Mouse (Mus musculus) A20 (cell line): ENCODE results near the gene Pla2g3.

ENCODE experiments used
- DNase-seq: peaks from one replicate; pipeline ENCODE4 v3.0.0-alpha.2; 2011; ENCODE audit warnings: low read depth, low spot score

Gene Pla2g3

GRCm38 (mm10) chr11:3494857-3495256, 6.8 kb downstream of the Pla2g3 start:
- DNase-seq: no peak

DNA sequence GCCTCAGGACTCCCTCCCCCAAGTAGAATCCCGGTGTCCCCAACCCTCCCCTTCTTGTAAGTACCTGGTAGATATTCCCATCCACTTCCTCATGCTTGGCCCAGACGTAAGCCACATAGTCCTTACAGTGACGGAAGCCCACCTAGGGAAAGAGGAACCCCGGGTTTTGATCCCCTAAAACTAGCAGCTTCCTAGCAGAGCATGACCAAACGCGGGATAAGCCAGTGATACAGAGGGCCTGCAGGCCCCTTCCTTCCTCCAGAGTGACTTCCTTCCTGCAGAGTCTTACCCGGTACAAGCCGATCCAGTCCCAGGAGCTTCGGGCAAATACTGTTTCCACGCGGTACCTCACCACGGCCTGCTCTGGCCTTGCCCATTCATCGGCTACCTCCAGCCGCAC, 7.4 kb downstream of the Pla2g3 start:
- no peak for DNase-seq

GRCm38 (mm10) chr11:3496756-3497155, 8.7 kb downstream of the Pla2g3 start:
- DNase-seq: no peak

DNA sequence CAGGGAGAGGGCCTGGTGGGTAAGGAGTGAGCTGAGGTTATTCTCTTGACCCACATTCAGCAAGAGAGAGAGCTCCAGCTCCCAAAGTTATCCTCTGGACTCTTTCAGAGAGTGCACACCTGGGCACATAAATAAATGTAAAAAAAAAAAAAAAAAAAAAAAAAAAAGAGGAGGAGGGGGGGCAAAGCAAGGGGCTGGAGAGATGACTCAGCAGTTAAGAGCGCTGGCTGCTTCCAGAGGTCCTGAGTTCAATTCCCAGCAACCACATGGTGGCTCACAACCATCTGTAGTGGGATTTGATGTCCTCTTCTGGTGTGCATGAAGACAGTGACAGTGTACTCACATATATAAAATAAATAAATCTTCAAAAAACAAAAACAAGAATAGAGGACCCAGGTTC, 9.2 kb downstream of the Pla2g3 start:
- no peak for DNase-seq

DNA sequence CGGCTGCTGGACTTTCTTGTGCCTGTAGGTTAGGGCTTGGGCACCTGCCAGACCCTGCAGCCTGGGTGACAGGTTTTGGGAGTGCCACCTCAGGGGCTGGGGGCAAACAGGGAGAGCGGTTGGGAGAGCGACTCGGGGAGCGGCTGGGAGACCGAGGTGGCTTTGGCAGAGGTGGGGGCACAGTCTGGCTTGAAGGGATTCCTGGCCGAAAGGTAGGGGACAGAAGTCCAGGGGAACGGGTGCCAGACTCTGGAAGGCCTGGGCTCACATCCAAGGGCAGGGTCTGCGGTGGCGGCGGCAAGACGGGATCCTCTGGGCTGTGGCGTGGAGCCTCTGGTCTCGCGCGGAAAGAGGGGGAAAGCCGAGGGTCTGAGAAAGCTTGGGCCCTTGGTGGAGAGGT, 14.0 kb downstream of the Pla2g3 start:
- DNase-seq: no peak

DNA sequence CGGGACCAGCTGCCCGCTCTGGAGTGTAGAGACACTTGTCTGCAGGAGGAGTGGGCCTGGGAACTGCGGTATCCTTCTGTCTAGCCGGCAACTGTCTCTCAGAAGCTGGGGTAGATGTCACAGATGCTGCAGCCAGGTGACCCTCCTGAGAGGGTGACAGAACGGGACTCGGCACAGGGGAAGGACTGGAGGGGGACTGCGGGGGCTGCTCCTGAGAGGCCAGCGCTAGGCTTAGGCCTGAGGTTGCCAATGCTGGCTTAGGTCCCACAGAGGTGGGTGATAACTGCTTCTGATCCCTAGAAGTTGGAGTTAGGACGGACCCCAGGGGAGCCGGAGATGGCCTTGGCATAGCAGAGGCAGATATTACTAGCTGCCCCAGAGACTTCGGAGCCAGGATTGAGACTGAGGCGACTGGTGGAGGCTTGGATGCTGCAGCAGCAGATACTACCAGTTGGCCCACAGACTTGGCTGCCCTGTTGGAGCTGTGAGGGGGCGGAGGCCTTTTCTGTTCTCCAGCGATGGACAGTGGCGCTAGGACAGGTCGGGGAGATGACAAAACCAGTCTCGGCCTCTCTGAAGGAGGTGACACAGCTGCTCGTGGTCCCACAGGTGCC, 14.5 kb downstream of the Pla2g3 start:
- no peak for DNase-seq

DNA sequence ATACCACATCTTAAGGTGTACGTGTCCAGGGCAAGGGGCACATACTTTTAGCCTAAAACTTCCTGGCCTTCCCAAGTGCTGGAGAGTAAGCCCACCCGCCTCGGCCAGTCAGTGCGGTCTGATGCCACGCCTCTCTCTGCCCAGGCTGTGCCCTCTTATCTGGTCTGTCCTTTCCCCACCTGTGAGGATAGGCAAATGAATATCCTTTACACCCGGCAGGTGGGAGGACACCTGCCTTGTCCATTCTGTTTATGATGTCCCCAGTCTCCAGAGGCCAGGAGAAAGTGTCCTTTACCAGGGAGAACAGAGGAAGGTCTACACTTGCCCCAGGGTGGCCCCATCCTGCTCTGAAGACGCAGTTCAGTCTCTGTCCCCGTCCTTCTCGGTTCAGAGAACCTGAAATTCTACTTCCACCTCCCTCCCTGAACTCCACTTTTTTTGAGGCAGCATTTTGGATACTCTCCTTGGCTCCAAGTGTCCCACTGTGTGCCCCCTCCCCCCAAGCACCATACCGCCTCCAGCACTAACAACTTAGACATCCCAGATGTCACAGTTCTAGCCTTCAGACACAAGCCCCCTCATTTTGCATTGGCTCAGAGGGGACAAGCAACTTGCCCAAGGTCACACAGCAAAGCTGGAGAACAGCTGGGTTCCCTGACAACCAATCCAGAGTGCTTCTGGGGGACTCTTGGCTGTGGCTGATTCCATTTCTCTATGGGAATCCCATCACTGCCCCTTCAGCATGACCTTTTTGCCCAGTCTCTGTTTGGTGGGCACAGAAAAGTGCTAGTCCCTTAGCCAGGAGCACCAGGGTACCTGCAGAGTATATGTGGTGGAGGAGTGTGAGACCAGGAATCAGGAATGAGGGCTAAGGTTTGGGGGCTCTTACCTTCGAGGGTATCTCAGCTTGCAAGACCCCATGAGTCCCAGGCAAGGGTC, 15.9 kb downstream of the Pla2g3 start:
- no peak for DNase-seq

DNA sequence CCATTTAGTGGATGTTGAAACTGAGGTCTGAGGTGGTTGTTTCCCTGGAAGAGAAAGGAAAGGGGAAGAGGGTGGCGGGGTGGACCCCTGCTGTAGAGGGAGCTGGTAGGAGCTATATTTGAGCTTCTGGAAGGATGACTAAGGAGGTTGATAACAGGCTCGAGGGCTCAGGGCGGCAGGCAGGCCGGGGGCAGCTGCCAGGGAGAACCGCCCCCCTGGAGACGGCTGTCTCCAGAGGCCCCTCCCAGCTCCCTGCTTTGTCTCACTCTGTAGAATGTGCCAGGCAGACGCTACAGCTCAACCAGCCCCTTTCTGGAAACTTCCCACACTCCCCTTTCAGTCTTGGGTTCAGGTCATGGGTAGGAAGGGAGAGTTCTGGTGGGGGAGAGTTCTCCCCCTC, 20.1 kb downstream of the Pla2g3 start:
- DNase-seq: no peak

GRCm38 (mm10) chr11:3509181-3510085, 21.3 kb downstream of the Pla2g3 start:
- no peak for DNase-seq

DNA sequence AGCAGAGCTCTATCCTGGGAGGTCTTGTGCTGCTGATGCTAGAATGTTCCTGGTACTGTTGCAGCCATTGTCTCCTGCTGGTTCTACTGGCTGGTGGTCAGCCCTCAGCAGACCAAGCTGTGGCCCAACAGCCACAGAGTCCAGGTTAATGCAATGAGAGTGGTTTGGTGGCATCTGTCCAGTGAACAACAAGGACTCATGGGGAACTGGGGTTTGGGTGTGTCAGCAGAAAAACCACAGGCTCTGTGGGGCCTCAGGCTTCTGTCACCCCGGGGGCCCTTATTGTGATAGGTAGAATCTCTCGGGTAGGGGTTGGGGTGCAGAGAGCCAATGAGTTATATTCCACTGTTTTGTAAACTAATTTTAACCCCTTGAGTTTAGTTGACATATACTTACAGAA, 22.2 kb downstream of the Pla2g3 start:
- no peak for DNase-seq

GRCm38 (mm10) chr11:3513291-3513690, 25.2 kb downstream of the Pla2g3 start:
- no peak for DNase-seq

DNA sequence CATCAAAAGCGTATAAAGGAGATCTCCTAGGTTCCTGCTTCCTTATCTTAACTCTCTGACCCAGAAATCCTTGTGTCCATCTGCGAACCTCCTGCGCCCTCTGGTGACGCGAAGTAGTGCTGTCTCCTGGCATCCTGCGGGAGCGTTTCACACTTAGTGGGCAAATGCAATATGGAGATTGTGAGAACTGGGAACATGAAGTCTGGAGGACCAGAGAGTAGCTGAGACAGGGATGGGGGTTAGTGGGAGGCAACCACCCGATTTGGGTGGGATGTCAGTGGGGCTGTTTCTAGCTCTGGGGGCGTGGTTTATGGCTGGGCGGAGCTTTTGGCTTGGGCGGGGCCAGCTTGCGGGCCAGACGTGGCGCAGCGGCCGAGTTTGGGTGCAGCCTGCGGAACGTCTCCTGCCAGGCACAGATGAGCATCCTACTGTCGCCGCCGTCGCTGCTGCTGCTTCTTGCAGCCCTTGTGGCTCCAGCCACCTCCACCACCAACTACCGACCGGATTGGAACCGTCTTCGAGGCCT, 26.5 kb downstream of the Pla2g3 start, which contains the start of gene Selenom:
Gene Selenom (plus strand): TSS at position 156 of the 526 bp plus-strand sequence.
- peak; percentile 89 for DNase-seq

GRCm38 (mm10) chr11:3515216-3515615, 27.1 kb downstream of the Pla2g3 start:
- DNase-seq: no peak

GRCm38 (mm10) chr11:3515637-3516036, 27.6 kb downstream of the Pla2g3 start:
- DNase-seq: no peak

DNA sequence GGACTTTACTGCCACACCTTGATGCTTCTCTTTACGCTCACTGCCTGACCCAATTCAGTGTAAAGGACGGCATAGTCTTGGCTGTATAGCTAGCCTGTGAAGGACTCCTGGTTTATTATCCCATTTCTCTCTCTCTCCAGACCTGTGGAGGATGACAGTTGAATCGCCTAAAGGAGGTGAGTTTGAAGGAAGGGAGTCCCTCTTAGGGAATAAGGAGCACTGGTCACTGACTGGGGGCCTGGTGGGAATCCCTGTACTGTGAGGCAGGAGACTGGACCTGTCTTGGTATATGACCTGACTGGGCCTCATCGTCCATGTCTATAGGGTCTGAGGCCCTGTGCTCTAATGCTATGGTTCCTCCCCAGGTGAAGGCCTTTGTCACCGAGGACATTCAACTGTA, 28.0 kb downstream of the Pla2g3 start:
- DNase-seq: no peak

DNA sequence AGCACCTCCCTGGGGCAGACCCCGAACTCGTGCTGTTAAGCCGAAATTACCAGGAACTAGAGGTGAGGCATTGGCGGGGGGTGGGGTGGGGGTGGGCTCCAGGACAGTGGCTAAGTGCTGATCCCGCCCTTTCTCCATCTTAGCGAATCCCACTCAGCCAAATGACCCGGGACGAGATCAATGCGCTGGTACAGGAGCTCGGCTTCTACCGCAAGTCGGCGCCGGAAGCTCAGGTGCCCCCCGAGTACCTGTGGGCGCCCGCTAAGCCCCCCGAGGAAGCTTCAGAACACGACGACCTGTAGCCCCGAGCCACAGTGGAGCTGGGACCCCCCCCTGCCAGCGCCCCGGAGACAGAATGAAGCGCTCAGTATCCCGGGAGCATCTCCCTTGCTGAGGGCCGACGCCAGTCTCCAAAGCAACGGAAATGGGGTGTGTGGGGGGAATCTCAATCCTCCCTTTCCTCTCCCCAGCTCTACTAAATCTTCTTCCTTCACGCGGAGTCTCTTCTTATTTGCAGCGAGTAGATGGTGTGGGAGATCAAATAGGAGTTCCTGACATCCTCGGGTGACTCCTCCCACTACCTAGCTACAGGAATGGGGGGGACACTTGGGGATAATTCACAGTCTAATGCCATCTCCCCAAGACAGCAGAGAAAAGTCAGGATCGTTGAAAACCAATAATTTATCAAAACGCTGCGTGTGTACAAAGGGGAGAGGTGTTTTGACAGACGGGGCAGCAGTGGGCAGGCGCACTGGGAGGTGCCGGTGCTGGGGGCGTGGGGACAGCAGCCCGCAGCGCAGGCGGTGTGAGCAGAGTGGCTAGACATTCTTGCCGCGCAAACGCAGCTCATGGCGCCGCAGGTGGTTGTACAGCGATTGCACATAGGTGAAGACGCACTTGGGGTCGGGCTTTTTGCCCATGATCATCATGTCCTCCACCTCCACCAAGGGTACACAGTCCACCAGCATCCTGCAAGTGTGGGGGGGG, 29.1 kb downstream of the Pla2g3 start:
- DNase-seq: no peak

- DNase-seq: no peak
These were observed 30.0 kb downstream of the Pla2g3 start for GRCm38 (mm10) chr11:3517846-3518732.

DNA sequence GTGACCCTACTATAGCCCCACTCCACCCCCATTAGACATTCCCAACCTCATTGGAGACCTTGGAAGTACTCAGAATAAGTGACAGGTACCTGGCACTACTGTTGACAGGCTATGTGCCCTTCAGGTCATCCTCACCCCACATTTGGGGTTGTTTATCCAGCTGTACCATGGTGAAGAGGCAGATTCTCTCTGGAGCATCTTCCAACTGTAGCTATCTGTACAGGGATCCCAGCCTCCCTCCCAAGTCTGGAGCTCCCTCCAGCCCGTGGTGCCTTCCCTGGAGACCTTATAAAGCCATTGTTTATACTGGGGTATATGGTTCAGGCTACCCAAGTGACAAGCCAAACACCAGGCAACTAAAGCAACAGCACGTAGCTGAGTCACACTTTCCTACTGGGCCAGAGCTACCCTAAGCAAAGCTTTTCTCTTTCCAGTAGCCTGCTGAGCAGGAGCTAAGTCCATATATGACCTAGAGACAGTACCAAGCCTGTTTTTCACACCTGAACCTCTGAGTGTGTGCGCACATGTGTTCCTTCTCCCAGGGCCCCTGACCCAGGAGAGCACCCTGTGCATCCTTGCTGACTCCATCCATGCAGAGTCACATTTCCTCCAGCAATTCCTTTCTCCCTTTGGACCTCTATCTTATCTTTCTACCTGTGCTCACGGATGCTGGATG, 31.1 kb downstream of the Pla2g3 start:
- DNase-seq: no peak
